Mouse (Mus musculus): ENCODE measurements around the gene Foxl2.

DNA sequence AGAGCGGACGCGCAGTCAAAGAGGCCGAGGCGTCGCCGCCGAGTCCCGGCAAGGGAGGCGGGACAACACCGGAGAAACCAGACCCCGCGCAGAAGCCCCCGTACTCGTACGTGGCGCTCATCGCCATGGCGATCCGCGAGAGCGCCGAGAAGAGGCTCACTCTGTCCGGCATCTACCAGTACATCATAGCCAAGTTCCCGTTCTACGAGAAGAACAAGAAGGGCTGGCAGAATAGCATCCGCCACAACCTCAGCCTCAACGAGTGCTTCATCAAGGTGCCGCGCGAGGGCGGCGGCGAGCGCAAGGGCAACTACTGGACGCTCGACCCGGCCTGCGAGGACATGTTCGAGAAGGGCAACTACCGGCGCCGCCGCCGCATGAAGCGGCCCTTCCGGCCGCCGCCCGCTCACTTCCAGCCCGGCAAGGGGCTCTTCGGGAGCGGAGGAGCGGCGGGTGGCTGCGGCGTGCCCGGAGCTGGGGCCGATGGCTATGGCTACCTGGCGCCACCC, 682 bp downstream of the Foxl2 start:
- TF ChIP-seq POLR2A (IDR thresholded peaks at IDR 0.05; ENCODE audit: control insufficient read depth, extremely low read depth, insufficient read depth, low read length, poor library complexity) (no peak), CTCF (IDR thresholded peaks at IDR 0.05; ENCODE audit: borderline replicate concordance, control insufficient read depth, extremely low read depth, insufficient read depth, low read length, poor library complexity) (no peak)

Data from thymus, adult 2 months (tissue).